Mouse (Mus musculus) megakaryocyte, embryonic 14.5 days (primary cell): Measurements from ENCODE around the gene Eif5b.

Experiments
- FLI1 ChIP-seq: IDR thresholded peaks from 2 replicates; pipeline ENCODE4 v1.6.1; 2012; ENCODE audit warnings: low read length, inconsistent platforms, mixed read lengths
- GATA1 ChIP-seq: IDR thresholded peaks from 3 replicates; pipeline ENCODE4 v1.6.1; 2012; ENCODE audit warnings: mixed read lengths, low read length, inconsistent platforms, borderline replicate concordance

DNA sequence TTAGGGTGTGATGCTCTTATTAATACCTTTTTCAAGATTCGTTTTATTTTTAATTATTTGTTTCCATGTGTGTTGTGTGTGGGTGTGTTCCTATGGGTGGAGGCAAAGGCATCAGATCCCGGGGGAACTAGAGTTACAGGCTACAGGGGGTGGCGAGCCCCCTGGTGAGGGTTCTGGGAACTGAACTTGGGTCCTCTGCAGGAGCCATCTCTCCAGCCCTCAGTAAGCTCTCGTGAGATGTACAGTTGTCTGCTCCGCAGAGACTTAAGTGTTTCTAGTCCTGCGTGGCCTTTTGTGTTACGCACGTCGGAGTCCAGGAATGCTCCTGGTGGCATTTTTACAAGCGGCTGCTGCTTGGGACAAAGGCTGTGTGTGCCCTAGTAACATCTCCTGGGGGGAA, 32.2 kb upstream of the Eif5b start:
- TF ChIP-seq GATA1 (no peak), FLI1 (no peak)
